Mouse (Mus musculus): ENCODE results near the gene Snapc4. TPM values are rescaled to one million over a fixed set of nuclear protein-coding genes. Genes with fewer than 3 reads are reported as not detected.

The Snapc4 gene
- polyA plus RNA-seq, 1 experiment from 2014 or later: 29.3 TPM

DNA sequence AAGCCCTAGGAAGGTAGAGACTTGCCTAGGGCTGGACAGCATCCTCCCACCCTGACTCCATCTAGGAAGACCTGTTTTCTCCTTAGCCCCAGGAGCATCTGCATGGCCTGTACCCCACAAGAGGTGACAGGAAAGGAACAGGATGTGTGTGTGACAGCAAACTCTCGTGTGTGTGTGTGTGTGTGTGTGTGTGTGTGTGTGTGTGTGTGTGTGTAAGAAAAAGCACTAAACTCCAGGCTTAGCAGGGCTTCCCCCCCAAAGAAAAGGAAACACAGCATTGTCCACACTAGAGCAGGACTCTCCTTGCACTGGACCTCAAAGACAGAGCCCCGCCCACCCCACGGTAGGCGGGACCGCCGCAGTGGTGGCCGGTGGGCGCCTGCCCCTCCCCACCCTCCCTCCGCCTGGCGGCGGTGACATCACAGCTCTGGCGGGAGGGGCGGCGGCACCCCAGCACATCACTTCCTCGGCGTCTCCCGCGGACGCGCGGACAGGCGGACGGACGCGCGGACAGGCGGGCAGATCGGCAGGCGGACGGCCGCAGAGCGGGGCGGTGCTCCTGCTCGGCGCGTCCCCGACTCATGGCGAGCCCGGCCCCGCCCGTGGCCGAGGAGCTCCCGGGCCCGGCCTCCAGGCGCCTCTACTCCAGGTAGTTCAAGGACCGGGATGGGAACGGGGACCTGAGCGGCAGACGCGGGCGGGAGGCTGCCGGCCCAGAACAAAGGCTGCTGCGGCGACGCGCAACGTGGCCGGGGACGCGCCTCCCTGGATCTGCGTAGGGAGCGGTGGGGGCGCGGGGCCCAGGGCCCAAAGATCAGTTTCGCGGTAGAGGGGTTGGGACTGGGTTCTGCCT, 65.2 kb downstream of the Snapc4 start, which contains the start of gene Gpsm1:
Gpsm1 (plus strand) TSS at position 444 of the 853 bp plus-strand sequence.
- Histone ChIP-seq H3K9me3 (ENCODE audit: control insufficient read depth, low read length) (no peaks in the 10 kb centered on the region), H3K4me3 (ENCODE audit: low read length) (peak within 1 kb of the TSS; percentile 92), H3K4me1 (ENCODE audit: control insufficient read depth, insufficient read depth, low read length) (peaks cover 31% of the 10 kb centered on the region), H3K9ac (ENCODE audit: low read depth, low read length) (peak within 1 kb of the TSS; percentile 96), H3K27me3 (ENCODE audit: control insufficient read depth, insufficient read depth, low read length) (no peaks in the 10 kb centered on the region), H3K27ac (ENCODE audit: low read depth, low read length) (peak within 1 kb of the TSS; percentile 98), H3K4me2 (replicated peaks; ENCODE audit: low read depth, low read length) (peak within 1 kb of the TSS; percentile 93), H3K36me3 (ENCODE audit: control insufficient read depth, insufficient read depth, low read length) (no peaks in the 10 kb centered on the region)
- under 1% methylated on average over 41 of the region's 66 CpGs for WGBS
- peak; percentile 89 for ATAC-seq (ENCODE audit: low FRiP score, low TSS enrichment)

DNA sequence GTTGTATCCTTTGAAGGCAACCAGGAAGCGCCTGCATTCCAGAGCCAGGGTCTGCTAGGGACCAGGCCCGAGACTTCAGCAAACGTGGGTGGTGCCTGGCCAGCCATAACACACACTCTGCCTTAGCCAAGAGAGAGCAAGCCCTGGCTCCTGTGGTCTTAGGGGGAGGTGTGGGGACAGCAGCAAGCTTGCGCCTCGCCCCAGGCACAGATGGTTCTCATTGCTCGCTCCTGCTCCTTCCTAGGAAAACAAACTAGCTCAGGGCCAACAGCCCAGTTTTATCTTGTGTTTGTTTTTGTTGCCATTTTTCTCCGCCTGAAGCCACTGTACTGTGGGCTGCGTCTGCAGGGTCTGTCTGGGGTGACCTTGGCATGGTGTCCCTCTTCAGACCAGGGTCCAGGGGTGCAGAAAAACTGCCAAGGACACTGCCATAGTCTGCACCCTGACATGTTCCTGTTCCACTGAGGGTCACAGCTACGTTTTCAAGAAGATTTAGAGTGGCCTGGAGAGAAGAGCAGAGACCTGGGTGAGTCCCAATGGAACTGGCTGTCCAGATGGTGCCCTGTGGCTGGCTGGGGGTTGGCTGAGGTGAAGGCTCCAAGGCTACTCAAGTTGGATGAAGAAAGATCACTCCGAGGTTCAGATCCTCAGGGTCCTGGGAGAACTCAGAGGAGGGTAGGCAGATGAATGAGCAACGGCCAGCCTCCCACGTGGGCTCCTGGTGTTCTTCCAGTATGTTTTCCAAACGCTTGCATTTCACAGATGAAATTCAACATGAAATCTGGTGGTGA, 66.0 kb downstream of the Snapc4 start:
- ATAC-seq (ENCODE audit: low FRiP score, low TSS enrichment): peak; percentile 33
- WGBS: 29% methylated on average over 13 of the region's 13 CpGs

DNA sequence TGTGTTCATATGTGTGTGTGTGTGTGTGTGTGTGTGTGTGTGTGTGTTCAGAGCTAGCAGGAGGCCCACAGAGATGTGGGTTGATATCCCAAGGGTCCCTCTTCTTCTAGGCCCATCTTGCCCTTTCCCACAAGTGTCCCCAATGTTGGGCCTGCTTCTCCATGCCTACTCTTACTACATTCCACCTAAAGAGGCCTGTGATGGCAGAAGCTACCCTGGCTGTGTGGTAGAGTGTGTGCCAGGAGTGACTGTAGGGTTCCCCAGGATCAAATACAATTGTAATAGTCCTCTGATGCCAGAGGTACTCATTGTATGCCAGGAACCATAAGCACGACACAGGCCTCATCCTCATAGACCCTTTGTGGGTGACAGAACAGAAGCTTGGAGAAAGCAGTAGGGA, 67.1 kb downstream of the Snapc4 start:
- Histone ChIP-seq H3K36me3 (ENCODE audit: control insufficient read depth, insufficient read depth, low read length) (no peaks in the 10 kb centered on the region), H3K4me3 (ENCODE audit: low read length) (no peak overlapping the region), H3K4me1 (ENCODE audit: control insufficient read depth, insufficient read depth, low read length) (peaks cover 31% of the 10 kb centered on the region), H3K27me3 (ENCODE audit: control insufficient read depth, insufficient read depth, low read length) (no peaks in the 10 kb centered on the region), H3K4me2 (replicated peaks; ENCODE audit: low read depth, low read length) (no peak overlapping the region), H3K27ac (ENCODE audit: low read depth, low read length) (peak overlapping the region; percentile 42; the same call in 1 of the 2 replicates), H3K9me3 (ENCODE audit: control insufficient read depth, low read length) (no peaks in the 10 kb centered on the region), H3K9ac (ENCODE audit: low read depth, low read length) (no peak overlapping the region)
- WGBS: 84% methylated on average over 1 of the region's 1 CpGs
- no peak for ATAC-seq (ENCODE audit: low FRiP score, low TSS enrichment)

More for the DNA sequence above, 66.0 kb downstream of the Snapc4 start:
- H3K9ac ChIP-seq (ENCODE audit: low read depth, low read length): no peak overlapping the region; the same call in 1 of the 2 replicates
- H3K4me3 ChIP-seq (ENCODE audit: low read length): peak overlapping the region; percentile 92; the same call in 1 of the 2 replicates
- peak overlapping the region; percentile 98 for H3K27ac ChIP-seq (ENCODE audit: low read depth, low read length)
- peaks cover 31% of the 10 kb centered on the region for H3K4me1 ChIP-seq (ENCODE audit: control insufficient read depth, insufficient read depth, low read length)
- H3K9me3 ChIP-seq (ENCODE audit: control insufficient read depth, low read length): no peaks in the 10 kb centered on the region
- H3K4me2 ChIP-seq (replicated peaks; ENCODE audit: low read depth, low read length): peak overlapping the region; percentile 93
- no peaks in the 10 kb centered on the region for H3K36me3 ChIP-seq (ENCODE audit: control insufficient read depth, insufficient read depth, low read length)
- no peaks in the 10 kb centered on the region for H3K27me3 ChIP-seq (ENCODE audit: control insufficient read depth, insufficient read depth, low read length)

DNA sequence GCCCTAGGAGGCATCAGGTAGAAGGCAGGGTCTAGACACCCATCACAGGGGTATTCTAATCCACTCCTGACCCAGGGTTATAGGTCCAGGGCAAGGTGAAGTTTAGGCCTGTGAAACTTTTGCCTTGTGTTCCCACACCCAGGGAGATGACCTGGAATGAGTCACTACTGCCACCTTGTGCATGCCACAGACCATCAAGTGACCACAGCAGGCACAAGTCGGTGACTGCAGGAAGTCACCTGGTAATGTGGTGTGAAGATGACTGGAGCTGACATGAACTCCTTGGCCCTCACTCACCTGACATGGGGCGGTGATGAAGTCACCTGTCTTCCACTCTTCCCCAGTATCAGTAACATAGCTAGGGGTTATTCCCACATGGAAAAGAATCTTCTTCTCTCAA, 67.6 kb downstream of the Snapc4 start:
- H3K36me3 ChIP-seq (ENCODE audit: control insufficient read depth, insufficient read depth, low read length): no peaks in the 10 kb centered on the region
- H3K4me1 ChIP-seq (ENCODE audit: control insufficient read depth, insufficient read depth, low read length): peaks cover 30% of the 10 kb centered on the region
- H3K27ac ChIP-seq (ENCODE audit: low read depth, low read length): no peak overlapping the region
- no peak overlapping the region for H3K4me3 ChIP-seq (ENCODE audit: low read length)
- WGBS: 58% methylated on average over 2 of the region's 2 CpGs
- no peak overlapping the region for H3K4me2 ChIP-seq (replicated peaks; ENCODE audit: low read depth, low read length)
- H3K9ac ChIP-seq (ENCODE audit: low read depth, low read length): no peak overlapping the region
- H3K27me3 ChIP-seq (ENCODE audit: control insufficient read depth, insufficient read depth, low read length): no peaks in the 10 kb centered on the region
- H3K9me3 ChIP-seq (ENCODE audit: control insufficient read depth, low read length): no peaks in the 10 kb centered on the region
- ATAC-seq (ENCODE audit: low FRiP score, low TSS enrichment): no peak

Other genes starting within 250 kb of the Snapc4 start
- gene Lhx3, start 172.4 kb downstream of the Snapc4 start, polyA plus RNA-seq (2014; fragmentation: Nextera tagmentation; extraction: Ambion mirVana): not detected in 2 replicates
- 10.0 and 19.0 TPM in 2 replicates for gene Qsox2, start 143.1 kb downstream of the Snapc4 start, polyA plus RNA-seq (2014; fragmentation: Nextera tagmentation; extraction: Ambion mirVana)
- gene Ccdc187, start 86.1 kb downstream of the Snapc4 start, polyA plus RNA-seq (2014; fragmentation: Nextera tagmentation; extraction: Ambion mirVana): 0.04 TPM in 1 of 2 replicates, not detected in the other
- gene Gpsm1, start 65.1 kb downstream of the Snapc4 start, polyA plus RNA-seq (2014; fragmentation: Nextera tagmentation; extraction: Ambion mirVana): 25.7 and 27.1 TPM in 2 replicates
- 27.4 and 33.3 TPM in 2 replicates for gene Dnlz, start 28.5 kb downstream of the Snapc4 start, polyA plus RNA-seq (2014; fragmentation: Nextera tagmentation; extraction: Ambion mirVana)
- 0.24 and 0.53 TPM in 2 replicates for gene Card9, start 19.7 kb downstream of the Snapc4 start, polyA plus RNA-seq (2014; fragmentation: Nextera tagmentation; extraction: Ambion mirVana)
- gene Entr1, start 8.7 kb upstream of the Snapc4 start, polyA plus RNA-seq (2014; fragmentation: Nextera tagmentation; extraction: Ambion mirVana): 86.1 and 112 TPM in 2 replicates
- gene Pmpca, start 8.7 kb upstream of the Snapc4 start, polyA plus RNA-seq (2014; fragmentation: Nextera tagmentation; extraction: Ambion mirVana): 68.9 and 113 TPM in 2 replicates
- gene Inpp5e, start 28.6 kb upstream of the Snapc4 start, polyA plus RNA-seq (2014; fragmentation: Nextera tagmentation; extraction: Ambion mirVana): 13.7 and 24.7 TPM in 2 replicates
- 18.9 and 43.9 TPM in 2 replicates for gene Sec16a, start 64.6 kb upstream of the Snapc4 start, polyA plus RNA-seq (2014; fragmentation: Nextera tagmentation; extraction: Ambion mirVana)
- 33.4 and 45.1 TPM in 2 replicates for gene Notch1, start 136.0 kb upstream of the Snapc4 start, polyA plus RNA-seq (2014; fragmentation: Nextera tagmentation; extraction: Ambion mirVana)
- 172 and 194 TPM in 2 replicates for gene Egfl7, start 199.4 kb upstream of the Snapc4 start, polyA plus RNA-seq (2014; fragmentation: Nextera tagmentation; extraction: Ambion mirVana)
- not detected in 2 replicates for gene Gm20532, start 206.0 kb upstream of the Snapc4 start, polyA plus RNA-seq (2014; fragmentation: Nextera tagmentation; extraction: Ambion mirVana)
- 30.0 and 41.4 TPM in 2 replicates for gene Agpat2, start 223.8 kb upstream of the Snapc4 start, polyA plus RNA-seq (2014; fragmentation: Nextera tagmentation; extraction: Ambion mirVana)
- 30.3 and 39.1 TPM in 2 replicates for gene Fam69b, start 247.8 kb upstream of the Snapc4 start, polyA plus RNA-seq (2014; fragmentation: Nextera tagmentation; extraction: Ambion mirVana)

Measured in kidney, embryonic 14.5 days (tissue).